Comparison of ENCODE assay signal across 9 mouse cellular contexts in the genomic region with DNA sequence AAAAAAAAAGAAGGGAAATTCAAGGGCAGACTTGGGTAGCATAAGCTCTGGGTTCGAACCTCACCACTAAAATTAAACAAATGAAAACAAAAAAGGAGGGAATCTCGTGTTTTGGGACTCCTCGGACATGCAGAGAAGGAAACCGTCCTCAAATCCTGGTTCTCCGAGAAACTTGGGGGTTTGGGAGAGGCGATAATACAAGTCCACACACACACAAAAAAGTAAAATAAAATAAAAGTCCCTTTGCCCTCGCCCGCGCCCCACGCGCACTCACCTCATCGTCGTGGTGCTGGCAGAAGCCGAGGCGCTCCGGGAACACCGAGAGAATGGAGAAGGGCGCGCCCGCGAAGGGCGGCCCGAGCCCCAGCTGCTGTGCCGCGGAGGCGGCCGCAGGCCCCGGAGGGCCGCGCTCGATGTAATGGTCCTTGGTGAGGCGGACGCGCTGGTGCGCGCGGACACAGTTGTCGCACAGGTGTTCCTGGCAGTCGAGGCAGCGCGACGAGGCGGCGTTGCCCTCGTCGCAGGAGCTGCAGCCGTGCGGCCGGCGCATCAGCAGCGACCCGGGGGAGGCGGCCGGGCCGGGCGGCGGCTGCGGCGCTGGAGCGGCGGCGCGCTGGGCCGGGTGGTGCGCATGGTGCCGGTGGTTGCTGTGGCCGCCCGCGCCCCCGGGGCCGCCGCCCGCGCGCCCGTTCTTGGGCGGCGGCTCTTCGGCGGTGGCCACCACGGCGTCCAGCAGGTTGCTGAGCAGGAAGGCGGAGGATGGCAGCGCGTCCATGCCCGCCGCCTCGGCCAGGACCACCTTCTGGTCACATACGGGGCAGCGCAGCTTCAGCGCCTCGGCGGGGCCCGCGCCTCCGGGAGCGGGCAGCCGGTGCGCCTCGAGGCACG. TPM values are rescaled to one million over a fixed set of nuclear protein-coding genes. Genes with fewer than 3 reads are reported as not detected.
DNase-seq lines count a peak whose midpoint lies in the region; ATAC-seq and TF ChIP-seq lines count a peak whose summit lies in the region.
"Had no signal": no experiment of that assay in that cellular context is flagged by ENCODE, and none has a peak within 500 bp of the region (broad histone marks: within the 10 kb centered on the region; RNA-seq: fewer than 3 reads in every experiment).

No protein-coding gene starts in this region.

- WGBS in kidney, postnatal 0 days = 1% methylated on average over 80 of the region's 101 CpGs
- WGBS in embryonic facial prominence, embryonic 14.5 days = 1% methylated on average over 36 of the region's 101 CpGs
- WGBS in intestine, embryonic 14.5 days = under 1% methylated on average over 90 of the region's 101 CpGs

- ATAC-seq in kidney, postnatal 0 days (replicated peaks; ENCODE audit: low FRiP score, low read depth) = peak; percentile 16; the same call in 1 of the 2 replicates
- no peak for ATAC-seq in embryonic facial prominence, embryonic 14.5 days (ENCODE audit: low read depth)
- no peak for ATAC-seq in intestine, embryonic 14.5 days (replicated peaks; ENCODE audit: low FRiP score, low TSS enrichment, low read depth)
- ATAC-seq in cerebellum, adult (ENCODE audit: insufficient number of reproducible peaks, low FRiP score, low TSS enrichment) = no peak

- peaks cover 17% of the 10 kb centered on the region; the same call in 1 of the 2 replicates for H3K4me1 ChIP-seq in kidney, postnatal 0 days (replicated peaks; ENCODE audit: insufficient read depth, low read length)
- H3K4me1 ChIP-seq in embryonic facial prominence, embryonic 14.5 days (ENCODE audit: control insufficient read depth, insufficient read depth, low read length) = peaks cover 3% of the 10 kb centered on the region; the same call in 1 of the 2 replicates
- no peaks in the 10 kb centered on the region for H3K4me1 ChIP-seq in intestine, embryonic 14.5 days (replicated peaks; ENCODE audit: control insufficient read depth, insufficient read depth, low read length)

- H3K27me3 ChIP-seq in kidney, postnatal 0 days (ENCODE audit: insufficient read depth, low read length) = peaks cover 39% of the 10 kb centered on the region
- H3K27me3 ChIP-seq in embryonic facial prominence, embryonic 14.5 days (replicated peaks; ENCODE audit: control insufficient read depth, insufficient read depth, low read length) = peaks cover 64% of the 10 kb centered on the region
- H3K27me3 ChIP-seq in intestine, embryonic 14.5 days (replicated peaks; ENCODE audit: control insufficient read depth, insufficient read depth, low read length) = peaks cover 50% of the 10 kb centered on the region

- no peak overlapping the region for H3K27ac ChIP-seq in kidney, postnatal 0 days
- H3K27ac ChIP-seq in embryonic facial prominence, embryonic 14.5 days (replicated peaks; ENCODE audit: low read depth, low read length) = no peak overlapping the region
- H3K27ac ChIP-seq in intestine, embryonic 14.5 days (ENCODE audit: low read depth) = peak overlapping the region; percentile 93

- DNase-seq in kidney, postnatal 0 days (ENCODE audit: low spot score) = no peak
- no peak for DNase-seq in kidney, adult 8-10 months
- no peak for DNase-seq in embryonic facial prominence, embryonic 14.5 days (ENCODE audit: low spot score)
- peak; percentile 67 for DNase-seq in intestine, embryonic 14.5 days (ENCODE audit: low spot score)
- DNase-seq in neural tube, embryonic 10.5 days (ENCODE audit: extremely low spot score, low spot score) = peak; percentile 77
- no peak for DNase-seq in spleen, postnatal 10 days (ENCODE audit: low spot score in 2 of 2)
- DNase-seq in ovary, postnatal 36 days (ENCODE audit: low spot score) = no peak

- H3K36me3 ChIP-seq in kidney, postnatal 0 days (ENCODE audit: insufficient read depth, low read length) = no peaks in the 10 kb centered on the region
- H3K36me3 ChIP-seq in embryonic facial prominence, embryonic 14.5 days (ENCODE audit: control insufficient read depth, insufficient read depth, low read length) = no peaks in the 10 kb centered on the region
- H3K36me3 ChIP-seq in intestine, embryonic 14.5 days (ENCODE audit: control insufficient read depth, insufficient read depth, low read length) = no peaks in the 10 kb centered on the region

- peak overlapping the region; percentile 65 for H3K9ac ChIP-seq in kidney, postnatal 0 days (ENCODE audit: low read depth, low read length)
- H3K9ac ChIP-seq in embryonic facial prominence, embryonic 14.5 days (ENCODE audit: low read depth, low read length) = peak overlapping the region; percentile 65
- peak overlapping the region; percentile 66 for H3K9ac ChIP-seq in intestine, embryonic 14.5 days (ENCODE audit: low read length)

- peak overlapping the region; percentile 56 for H3K4me3 ChIP-seq in kidney, postnatal 0 days (replicated peaks; ENCODE audit: low read depth, low read length)
- peak overlapping the region; percentile 59 for H3K4me3 ChIP-seq in embryonic facial prominence, embryonic 14.5 days (ENCODE audit: low read depth, low read length)
- peak overlapping the region; percentile 65 for H3K4me3 ChIP-seq in intestine, embryonic 14.5 days (ENCODE audit: low read depth, low read length)

- H3K9me3 ChIP-seq in kidney, postnatal 0 days (replicated peaks; ENCODE audit: low read length) = no peaks in the 10 kb centered on the region
- no peaks in the 10 kb centered on the region for H3K9me3 ChIP-seq in embryonic facial prominence, embryonic 14.5 days (ENCODE audit: control insufficient read depth, low read length)
- H3K9me3 ChIP-seq in intestine, embryonic 14.5 days (ENCODE audit: control insufficient read depth, low read length) = no peaks in the 10 kb centered on the region

- TF ChIP-seq CTCF in kidney, postnatal 0 days (IDR thresholded peaks at IDR 0.05; ENCODE audit: low read depth) = no peak

- H3K4me2 ChIP-seq in kidney, postnatal 0 days (ENCODE audit: low read length) = peak overlapping the region; percentile 99
- peak overlapping the region; percentile 95 for H3K4me2 ChIP-seq in embryonic facial prominence, embryonic 14.5 days (ENCODE audit: low read depth, low read length)
- peak overlapping the region; percentile 76 for H3K4me2 ChIP-seq in intestine, embryonic 14.5 days (ENCODE audit: low read length)

RNA-seq across cellular contexts. Expression of gene Trim71, which starts 1.9 kb away (rescaled TPM):
- 0.43 and 0.46 TPM in 2 replicates for polyA plus RNA-seq in kidney, postnatal 0 days (2015; fragmentation: Nextera tagmentation; extraction: Ambion mirVana)
- 0.06 and 0.13 TPM in 2 replicates for polyA plus RNA-seq in embryonic facial prominence, embryonic 14.5 days (2014; fragmentation: Nextera tagmentation; extraction: Ambion mirVana)
- polyA plus RNA-seq in intestine, embryonic 14.5 days (2014; fragmentation: Nextera tagmentation; extraction: Ambion mirVana) = 2.7 and 2.9 TPM in 2 replicates
- polyA plus RNA-seq: gonadal fat pad, adult 2 months had no signal

RNA-seq across cellular contexts. Expression of gene C130032M10Rik, which starts 46.8 kb away (rescaled TPM):
- polyA plus RNA-seq in kidney, postnatal 0 days (2015; fragmentation: Nextera tagmentation; extraction: Ambion mirVana) = 0.16 TPM in 1 of 2 replicates, not detected in the other
- 1.3 and 1.4 TPM in 2 replicates for polyA plus RNA-seq in embryonic facial prominence, embryonic 14.5 days (2014; fragmentation: Nextera tagmentation; extraction: Ambion mirVana)
- polyA plus RNA-seq in intestine, embryonic 14.5 days (2014; fragmentation: Nextera tagmentation; extraction: Ambion mirVana) = 0.46 TPM in 1 of 2 replicates, not detected in the other
- polyA plus RNA-seq: gonadal fat pad, adult 2 months had no signal

RNA-seq across cellular contexts. Expression of gene Ccr4, which starts 57.6 kb away (rescaled TPM):
- polyA plus RNA-seq in kidney, postnatal 0 days (2015; fragmentation: Nextera tagmentation; extraction: Ambion mirVana) = 0.19 and 0.84 TPM in 2 replicates
- polyA plus RNA-seq in embryonic facial prominence, embryonic 14.5 days (2014; fragmentation: Nextera tagmentation; extraction: Ambion mirVana) = 0.75 and 1.1 TPM in 2 replicates
- 0.08 TPM in 2 replicates for polyA plus RNA-seq in intestine, embryonic 14.5 days (2014; fragmentation: Nextera tagmentation; extraction: Ambion mirVana)

Comparison
In these comparisons a context has a peak if more than half of its experiments do, and no peak if none do; other contexts are left out.
1. DNase-seq: peak in intestine, embryonic 14.5 days (single experiment) and neural tube, embryonic 10.5 days (single experiment); none in kidney, postnatal 0 days (single experiment), kidney, adult 8-10 months (0 of 2), embryonic facial prominence, embryonic 14.5 days (single experiment), spleen, postnatal 10 days (0 of 2) and ovary, postnatal 36 days (single experiment).
2. Peak in every context shown above with its lines, with median percentiles within 50 percentile points of each other: H3K4me2 ChIP-seq, H3K4me3 ChIP-seq and H3K9ac ChIP-seq.